Mouse (Mus musculus): ENCODE results near the gene Ttll5.

DNA sequence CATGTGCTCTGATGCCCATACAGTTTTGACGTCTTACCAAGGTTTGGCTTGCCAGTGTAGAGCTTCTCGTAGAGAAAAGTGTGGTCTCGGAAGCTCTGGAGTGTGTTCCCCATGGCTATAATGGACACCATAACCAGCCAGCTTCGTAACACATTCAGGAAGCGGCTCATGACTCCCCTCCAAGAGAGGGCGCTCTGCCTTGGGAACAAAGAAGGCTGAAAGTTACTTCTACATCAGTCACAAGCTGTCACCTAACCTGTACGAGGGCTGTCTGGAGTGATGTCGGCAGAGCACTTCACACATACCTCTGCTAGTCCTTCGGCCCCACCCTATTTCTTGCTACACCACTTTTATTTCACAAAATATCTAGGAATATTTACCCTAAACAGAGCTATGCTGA is 2.4 kb upstream of the Ttll5 start:
- peak; percentile 15; the same call in 1 of the 2 replicates for TF ChIP-seq CTCF (IDR thresholded peaks at IDR 0.05; ENCODE audit: extremely low read depth, insufficient read depth, low read length)
- no peak for TF ChIP-seq POLR2A (IDR thresholded peaks at IDR 0.05; ENCODE audit: extremely low read depth, insufficient read depth, low read length)
